Mouse (Mus musculus) kidney, adult 2 months (tissue): Measurements from ENCODE around the gene Gm49711.

Experiments used
- CTCF ChIP-seq: fragments of 200-500 bp; conservative IDR thresholded peaks from 2 replicates; pipeline ENCODE4 v1.5.1; 2011; ENCODE audit warnings: low read depth, mild to moderate bottlenecking, control low read depth, low read length, moderate library complexity, mixed read lengths; ENCODE audit not compliant: insufficient read depth, insufficient read length
- POLR2A ChIP-seq: fragments of 200-500 bp; IDR thresholded peaks from one replicate; pipeline ENCODE4 v1.6.1; 2011; ENCODE audit warnings: low read depth, low read length, control low read depth

GRCm38 (mm10) chr16:92033286-92033685 lies 24.8 kb upstream of the Gm49711 start:
- TF ChIP-seq POLR2A, result no peak
- TF ChIP-seq CTCF, result no peak
